Mouse (Mus musculus): ENCODE measurements around the gene Agt. TPM values are rescaled to one million over a fixed set of nuclear protein-coding genes. Genes with fewer than 3 reads are reported as not detected.

The Agt gene
- polyA plus RNA-seq, 1 experiment from 2014 or later = 14.5 TPM

DNA sequence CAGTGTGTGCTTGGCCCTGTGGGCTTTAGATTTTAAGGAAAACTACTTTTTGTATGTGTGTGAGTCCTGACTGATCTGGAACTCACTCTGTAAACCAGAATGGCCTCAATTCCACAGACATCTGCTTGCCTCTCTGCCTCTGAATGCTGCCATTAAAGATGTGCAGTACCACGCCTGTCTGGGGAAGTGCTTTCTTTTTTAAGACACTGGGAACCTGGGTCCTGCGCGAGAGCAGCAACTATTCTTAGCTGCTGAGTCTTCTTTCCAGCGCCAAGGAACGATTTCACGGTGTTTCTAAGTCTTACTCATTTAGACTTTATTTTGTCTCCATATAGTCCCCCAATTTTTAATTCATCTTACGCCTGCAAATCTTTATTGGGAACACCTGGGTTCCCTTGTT lies 22.7 kb downstream of the Agt start:
- H3K4me1 ChIP-seq (replicated peaks; ENCODE audit: control insufficient read depth, insufficient read depth, low read length) = no peaks in the 10 kb centered on the region
- no peaks in the 10 kb centered on the region for H3K9me3 ChIP-seq (ENCODE audit: control insufficient read depth, low read length)
- WGBS = 91% methylated on average over 7 of the region's 7 CpGs
- H3K27ac ChIP-seq (ENCODE audit: low read depth, low read length) = no peak overlapping the region
- H3K9ac ChIP-seq (ENCODE audit: low read depth, low read length) = no peak overlapping the region
- no peaks in the 10 kb centered on the region for H3K27me3 ChIP-seq (replicated peaks; ENCODE audit: control insufficient read depth, insufficient read depth, low read length)
- H3K4me2 ChIP-seq = no peak overlapping the region
- H3K4me3 ChIP-seq (ENCODE audit: low read depth, low read length) = no peak overlapping the region
- no peak for ATAC-seq (replicated peaks; ENCODE audit: low FRiP score)
- DNase-seq (ENCODE audit: low spot score) = no peak
- H3K36me3 ChIP-seq (ENCODE audit: control insufficient read depth, insufficient read depth, low read length) = peaks cover 47% of the 10 kb centered on the region

- Histone ChIP-seq H3K9me3 (ENCODE audit: control insufficient read depth, low read length) (no peaks in the 10 kb centered on the region), H3K4me2 (no peak overlapping the region), H3K4me3 (ENCODE audit: low read depth, low read length) (no peak overlapping the region), H3K27ac (ENCODE audit: low read depth, low read length) (no peak overlapping the region), H3K4me1 (replicated peaks; ENCODE audit: control insufficient read depth, insufficient read depth, low read length) (no peaks in the 10 kb centered on the region), H3K9ac (ENCODE audit: low read depth, low read length) (no peak overlapping the region), H3K36me3 (ENCODE audit: control insufficient read depth, insufficient read depth, low read length) (peaks cover 48% of the 10 kb centered on the region), H3K27me3 (replicated peaks; ENCODE audit: control insufficient read depth, insufficient read depth, low read length) (no peaks in the 10 kb centered on the region)
- 90% methylated on average over 6 of the region's 6 CpGs for WGBS
- ATAC-seq (replicated peaks; ENCODE audit: low FRiP score) = no peak
- DNase-seq (ENCODE audit: low spot score) = no peak
Measured at GRCm38 (mm10) chr8:124546371-124546770, 23.1 kb downstream of the Agt start.

- H3K4me3 ChIP-seq (ENCODE audit: low read depth, low read length) = no peak overlapping the region
- DNase-seq (ENCODE audit: low spot score) = no peak
- 95% methylated on average over 5 of the region's 5 CpGs for WGBS
- no peaks in the 10 kb centered on the region for H3K27me3 ChIP-seq (replicated peaks; ENCODE audit: control insufficient read depth, insufficient read depth, low read length)
- no peaks in the 10 kb centered on the region for H3K9me3 ChIP-seq (ENCODE audit: control insufficient read depth, low read length)
- H3K36me3 ChIP-seq (ENCODE audit: control insufficient read depth, insufficient read depth, low read length) = peaks cover 35% of the 10 kb centered on the region; the same call in 1 of the 2 replicates
- no peak overlapping the region for H3K27ac ChIP-seq (ENCODE audit: low read depth, low read length)
- no peak overlapping the region for H3K4me2 ChIP-seq
- H3K4me1 ChIP-seq (replicated peaks; ENCODE audit: control insufficient read depth, insufficient read depth, low read length) = no peaks in the 10 kb centered on the region
- no peak overlapping the region for H3K9ac ChIP-seq (ENCODE audit: low read depth, low read length)
- ATAC-seq (replicated peaks; ENCODE audit: low FRiP score) = no peak
Measured at GRCm38 (mm10) chr8:124543272-124543671, 26.2 kb downstream of the Agt start.

DNA sequence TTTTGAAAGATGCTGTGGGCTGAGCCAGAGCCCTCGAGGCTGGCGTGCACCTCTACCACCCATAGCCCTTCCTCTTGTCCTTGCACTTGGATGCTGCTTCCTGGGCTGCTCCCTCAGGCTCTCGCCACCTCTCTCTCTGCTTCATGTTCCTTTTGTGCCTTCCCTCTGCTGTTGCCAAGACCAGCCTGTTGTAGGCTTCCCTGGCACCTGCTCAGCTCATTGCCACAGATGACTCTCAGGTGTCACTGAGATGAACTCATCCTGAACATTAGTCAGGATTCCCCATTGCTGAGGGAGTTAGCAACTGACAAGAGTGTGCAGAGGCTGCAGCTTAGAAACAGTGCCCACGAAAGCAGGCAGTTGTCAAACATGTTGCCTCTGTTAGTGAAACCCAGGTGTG lies 27.5 kb downstream of the Agt start:
- Histone ChIP-seq H3K4me2 (no peak overlapping the region), H3K36me3 (ENCODE audit: control insufficient read depth, insufficient read depth, low read length) (peaks cover 35% of the 10 kb centered on the region; the same call in 1 of the 2 replicates), H3K9me3 (ENCODE audit: control insufficient read depth, low read length) (no peaks in the 10 kb centered on the region), H3K27ac (ENCODE audit: low read depth, low read length) (no peak overlapping the region), H3K9ac (ENCODE audit: low read depth, low read length) (no peak overlapping the region), H3K4me3 (ENCODE audit: low read depth, low read length) (no peak overlapping the region), H3K27me3 (replicated peaks; ENCODE audit: control insufficient read depth, insufficient read depth, low read length) (no peaks in the 10 kb centered on the region), H3K4me1 (replicated peaks; ENCODE audit: control insufficient read depth, insufficient read depth, low read length) (no peaks in the 10 kb centered on the region)
- DNase-seq (ENCODE audit: low spot score) (no peak), ATAC-seq (replicated peaks; ENCODE audit: low FRiP score) (no peak)
- WGBS = 91% methylated on average over 4 of the region's 4 CpGs

- no peak for ATAC-seq (replicated peaks; ENCODE audit: low FRiP score)
- H3K36me3 ChIP-seq (ENCODE audit: control insufficient read depth, insufficient read depth, low read length) = peaks cover 29% of the 10 kb centered on the region; the same call in 1 of the 2 replicates
- 87% methylated on average over 12 of the region's 12 CpGs for WGBS
Measured at GRCm38 (mm10) chr8:124540906-124541305, 28.6 kb downstream of the Agt start.

GRCm38 (mm10) chr8:124535451-124535850 lies 34.1 kb downstream of the Agt start:
- Histone ChIP-seq H3K36me3 (ENCODE audit: control insufficient read depth, insufficient read depth, low read length) (peaks cover 19% of the 10 kb centered on the region), H3K4me3 (ENCODE audit: low read depth, low read length) (no peak overlapping the region), H3K9ac (ENCODE audit: low read depth, low read length) (no peak overlapping the region), H3K4me2 (no peak overlapping the region), H3K9me3 (ENCODE audit: control insufficient read depth, low read length) (no peaks in the 10 kb centered on the region), H3K4me1 (replicated peaks; ENCODE audit: control insufficient read depth, insufficient read depth, low read length) (no peaks in the 10 kb centered on the region), H3K27ac (ENCODE audit: low read depth, low read length) (no peak overlapping the region), H3K27me3 (replicated peaks; ENCODE audit: control insufficient read depth, insufficient read depth, low read length) (no peaks in the 10 kb centered on the region)
- DNase-seq (ENCODE audit: low spot score) (no peak), ATAC-seq (replicated peaks; ENCODE audit: low FRiP score) (no peak)
- WGBS = 88% methylated on average over 5 of the region's 5 CpGs

More at GRCm38 (mm10) chr8:124540906-124541305, 28.6 kb downstream of the Agt start:
- H3K9ac ChIP-seq (ENCODE audit: low read depth, low read length) = no peak overlapping the region
- no peak overlapping the region for H3K4me3 ChIP-seq (ENCODE audit: low read depth, low read length)
- no peak for DNase-seq (ENCODE audit: low spot score)
- no peak overlapping the region for H3K27ac ChIP-seq (ENCODE audit: low read depth, low read length)
- H3K9me3 ChIP-seq (ENCODE audit: control insufficient read depth, low read length) = no peaks in the 10 kb centered on the region
- no peak overlapping the region for H3K4me2 ChIP-seq
- no peaks in the 10 kb centered on the region for H3K27me3 ChIP-seq (replicated peaks; ENCODE audit: control insufficient read depth, insufficient read depth, low read length)
- H3K4me1 ChIP-seq (replicated peaks; ENCODE audit: control insufficient read depth, insufficient read depth, low read length) = no peaks in the 10 kb centered on the region

DNA sequence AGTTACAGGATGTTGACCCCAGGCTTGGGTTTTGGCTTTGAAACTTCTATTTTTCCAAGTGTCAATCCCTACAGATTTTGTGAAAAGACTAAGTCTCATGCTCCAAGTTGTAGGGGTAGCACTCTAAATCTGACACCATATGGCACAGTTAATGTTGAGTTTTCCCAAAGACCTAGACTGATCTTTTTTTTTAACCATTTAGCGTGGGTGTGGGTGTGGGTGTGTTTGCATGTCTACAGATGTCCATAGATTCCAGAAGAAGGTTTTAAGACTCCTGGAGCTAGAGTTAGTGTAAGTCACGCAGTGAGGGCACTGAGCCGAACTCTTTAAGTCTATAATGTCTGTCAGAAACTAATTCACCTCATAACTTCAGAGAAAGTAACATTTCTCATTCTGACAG lies 36.9 kb downstream of the Agt start:
- H3K27ac ChIP-seq (ENCODE audit: low read depth, low read length) = no peak overlapping the region
- no peak overlapping the region for H3K9ac ChIP-seq (ENCODE audit: low read depth, low read length)
- 90% methylated on average over 3 of the region's 3 CpGs for WGBS
- no peak for DNase-seq (ENCODE audit: low spot score)
- no peaks in the 10 kb centered on the region for H3K9me3 ChIP-seq (ENCODE audit: control insufficient read depth, low read length)
- no peaks in the 10 kb centered on the region for H3K27me3 ChIP-seq (replicated peaks; ENCODE audit: control insufficient read depth, insufficient read depth, low read length)
- peaks cover 26% of the 10 kb centered on the region for H3K36me3 ChIP-seq (ENCODE audit: control insufficient read depth, insufficient read depth, low read length)
- no peaks in the 10 kb centered on the region for H3K4me1 ChIP-seq (replicated peaks; ENCODE audit: control insufficient read depth, insufficient read depth, low read length)
- no peak for ATAC-seq (replicated peaks; ENCODE audit: low FRiP score)
- no peak overlapping the region for H3K4me3 ChIP-seq (ENCODE audit: low read depth, low read length)
- no peak overlapping the region for H3K4me2 ChIP-seq

GRCm38 (mm10) chr8:124530996-124531395 lies 38.5 kb downstream of the Agt start:
- Histone ChIP-seq H3K4me3 (ENCODE audit: low read depth, low read length) (no peak overlapping the region), H3K9me3 (ENCODE audit: control insufficient read depth, low read length) (no peaks in the 10 kb centered on the region), H3K4me1 (replicated peaks; ENCODE audit: control insufficient read depth, insufficient read depth, low read length) (no peaks in the 10 kb centered on the region), H3K27ac (ENCODE audit: low read depth, low read length) (no peak overlapping the region), H3K4me2 (no peak overlapping the region), H3K27me3 (replicated peaks; ENCODE audit: control insufficient read depth, insufficient read depth, low read length) (no peaks in the 10 kb centered on the region), H3K36me3 (ENCODE audit: control insufficient read depth, insufficient read depth, low read length) (peaks cover 31% of the 10 kb centered on the region), H3K9ac (ENCODE audit: low read depth, low read length) (no peak overlapping the region)
- DNase-seq (ENCODE audit: low spot score) = no peak
- 82% methylated on average over 4 of the region's 4 CpGs for WGBS
- no peak for ATAC-seq (replicated peaks; ENCODE audit: low FRiP score)

- no peak for DNase-seq (ENCODE audit: low spot score)
- Histone ChIP-seq H3K36me3 (ENCODE audit: control insufficient read depth, insufficient read depth, low read length) (peaks cover 34% of the 10 kb centered on the region), H3K27ac (ENCODE audit: low read depth, low read length) (no peak overlapping the region), H3K9ac (ENCODE audit: low read depth, low read length) (no peak overlapping the region), H3K4me1 (replicated peaks; ENCODE audit: control insufficient read depth, insufficient read depth, low read length) (no peaks in the 10 kb centered on the region), H3K27me3 (replicated peaks; ENCODE audit: control insufficient read depth, insufficient read depth, low read length) (no peaks in the 10 kb centered on the region), H3K9me3 (ENCODE audit: control insufficient read depth, low read length) (no peaks in the 10 kb centered on the region), H3K4me3 (ENCODE audit: low read depth, low read length) (no peak overlapping the region), H3K4me2 (no peak overlapping the region)
- no peak for ATAC-seq (replicated peaks; ENCODE audit: low FRiP score)
- 89% methylated on average over 7 of the region's 7 CpGs for WGBS
Measured at GRCm38 (mm10) chr8:124530556-124530955, 39.0 kb downstream of the Agt start.
